Mouse (Mus musculus): Measurements from ENCODE around the gene Yaf2.

DNA sequence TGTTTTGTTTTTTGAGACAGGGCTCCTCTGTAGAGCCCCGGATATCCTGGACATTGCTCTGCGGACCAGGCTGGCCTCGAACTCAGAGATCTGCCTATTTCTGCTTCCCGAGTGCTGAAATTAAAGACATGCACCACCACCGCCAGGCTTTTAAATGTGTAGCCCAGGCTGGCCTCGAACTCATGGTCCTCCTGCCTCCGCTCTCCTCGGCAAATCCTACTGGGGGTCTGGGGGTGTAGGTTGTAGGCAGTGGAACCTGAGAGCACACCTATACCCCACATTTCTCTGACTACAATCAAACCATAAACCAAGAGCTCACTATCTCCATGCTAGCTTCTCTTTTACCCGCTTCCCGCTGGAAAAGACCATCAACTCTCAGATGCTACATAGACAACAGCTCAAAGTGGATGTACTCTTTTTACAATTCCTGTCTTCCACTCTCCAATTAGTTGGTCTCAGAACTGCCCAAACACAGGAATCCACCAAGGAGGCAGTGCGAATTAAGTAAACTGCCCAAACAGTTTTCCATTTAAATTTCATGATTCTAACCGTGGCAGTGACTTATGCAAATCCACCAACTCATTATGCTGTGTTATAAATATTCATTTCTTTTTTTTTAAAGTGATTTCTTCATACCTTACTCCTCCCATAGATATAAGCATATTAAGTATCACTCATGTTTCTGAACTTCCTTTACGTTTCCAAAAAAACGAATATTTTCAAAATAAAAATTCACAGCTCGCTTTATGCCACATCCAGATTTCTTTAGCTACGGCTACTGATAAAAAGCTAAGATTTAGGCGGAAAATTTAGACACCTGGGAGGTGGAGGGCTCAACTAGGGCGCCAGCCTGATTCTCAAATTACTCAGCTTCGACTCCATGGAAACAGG, 62.7 kb downstream of the Yaf2 start:
- TF ChIP-seq CTCF (IDR thresholded peaks at IDR 0.05; ENCODE audit: control insufficient read depth, insufficient read depth, insufficient read length) (no peak), USF1 (IDR thresholded peaks at IDR 0.05; ENCODE audit: low read depth) (no peak), CEBPB (IDR thresholded peaks at IDR 0.05; ENCODE audit: low read depth) (no peak), MAX (IDR thresholded peaks at IDR 0.05) (no peak), MYOG (IDR thresholded peaks at IDR 0.05; ENCODE audit: control insufficient read depth, extremely low read depth, insufficient read length) (no peak), MYOD1 (IDR thresholded peaks at IDR 0.05; ENCODE audit: control insufficient read depth, insufficient read length, low read depth) (no peak)

Data from C2C12 (cell line).